Mouse (Mus musculus): ENCODE measurements around the gene Ice2. TPM values are rescaled to one million over a fixed set of nuclear protein-coding genes. Genes with fewer than 3 reads are reported as not detected.

The Ice2 gene
- polyA plus RNA-seq, 1 experiment from 2014 or later: 5.9 TPM

GRCm38 (mm10) chr9:69459876-69460275 is 62.2 kb downstream of the Ice2 start:
- peaks cover 14% of the 10 kb centered on the region for H3K4me1 ChIP-seq (ENCODE audit: control insufficient read depth, low read depth, low read length)
- no peak overlapping the region for H3K4me3 ChIP-seq (ENCODE audit: low read depth, low read length)
- H3K27me3 ChIP-seq (ENCODE audit: control insufficient read depth, insufficient read depth, low read depth, low read length): no peaks in the 10 kb centered on the region
- no peak overlapping the region for H3K4me2 ChIP-seq (ENCODE audit: low read depth, low read length)
- H3K9ac ChIP-seq (ENCODE audit: low read depth, low read length): no peak overlapping the region
- 68% methylated on average over 7 of the region's 7 CpGs for WGBS (ENCODE audit: insufficient replicate concordance)
- H3K27ac ChIP-seq (ENCODE audit: low read length): no peak overlapping the region
- no peak for ATAC-seq (ENCODE audit: low read depth)
- H3K36me3 ChIP-seq (ENCODE audit: control insufficient read depth, insufficient read depth): no peaks in the 10 kb centered on the region
- no peaks in the 10 kb centered on the region for H3K9me3 ChIP-seq (replicated peaks; ENCODE audit: control insufficient read depth, low read length)

- H3K9me3 ChIP-seq (replicated peaks; ENCODE audit: control insufficient read depth, low read length): no peaks in the 10 kb centered on the region
- no peak overlapping the region for H3K4me2 ChIP-seq (ENCODE audit: low read depth, low read length)
- H3K36me3 ChIP-seq (ENCODE audit: control insufficient read depth, insufficient read depth): peaks cover 4% of the 10 kb centered on the region
- 38% methylated on average over 2 of the region's 2 CpGs for WGBS (ENCODE audit: insufficient replicate concordance)
- no peaks in the 10 kb centered on the region for H3K27me3 ChIP-seq (ENCODE audit: control insufficient read depth, insufficient read depth, low read depth, low read length)
- H3K4me3 ChIP-seq (ENCODE audit: low read depth, low read length): no peak overlapping the region
- no peak overlapping the region for H3K27ac ChIP-seq (ENCODE audit: low read length)
- no peak for ATAC-seq (ENCODE audit: low read depth)
- no peak overlapping the region for H3K9ac ChIP-seq (ENCODE audit: low read depth, low read length)
- H3K4me1 ChIP-seq (ENCODE audit: control insufficient read depth, low read depth, low read length): peaks cover 18% of the 10 kb centered on the region
Observed at GRCm38 (mm10) chr9:69463046-69463445, 65.3 kb downstream of the Ice2 start.

GRCm38 (mm10) chr9:69464109-69464756 is 66.5 kb downstream of the Ice2 start:
- H3K4me3 ChIP-seq (ENCODE audit: low read depth, low read length): no peak overlapping the region
- peaks cover 5% of the 10 kb centered on the region for H3K36me3 ChIP-seq (ENCODE audit: control insufficient read depth, insufficient read depth)
- no peaks in the 10 kb centered on the region for H3K27me3 ChIP-seq (ENCODE audit: control insufficient read depth, insufficient read depth, low read depth, low read length)
- peaks cover 12% of the 10 kb centered on the region for H3K4me1 ChIP-seq (ENCODE audit: control insufficient read depth, low read depth, low read length)
- 48% methylated on average over 6 of the region's 6 CpGs for WGBS (ENCODE audit: insufficient replicate concordance)
- ATAC-seq (ENCODE audit: low read depth): no peak
- no peak overlapping the region for H3K27ac ChIP-seq (ENCODE audit: low read length)
- H3K9me3 ChIP-seq (replicated peaks; ENCODE audit: control insufficient read depth, low read length): no peaks in the 10 kb centered on the region
- H3K9ac ChIP-seq (ENCODE audit: low read depth, low read length): no peak overlapping the region
- no peak overlapping the region for H3K4me2 ChIP-seq (ENCODE audit: low read depth, low read length)

- WGBS (ENCODE audit: insufficient replicate concordance): 54% methylated on average over 4 of the region's 4 CpGs
- H3K9me3 ChIP-seq (replicated peaks; ENCODE audit: control insufficient read depth, low read length): no peaks in the 10 kb centered on the region
- ATAC-seq (ENCODE audit: low read depth): peak; percentile 33; the same call in 1 of the 2 replicates
Observed at GRCm38 (mm10) chr9:69466098-69466497, 68.4 kb downstream of the Ice2 start.

GRCm38 (mm10) chr9:69467310-69467939 is 69.7 kb downstream of the Ice2 start:
- H3K36me3 ChIP-seq (ENCODE audit: control insufficient read depth, insufficient read depth): peaks cover 5% of the 10 kb centered on the region
- no peak overlapping the region for H3K27ac ChIP-seq (ENCODE audit: low read length)
- H3K9me3 ChIP-seq (replicated peaks; ENCODE audit: control insufficient read depth, low read length): no peaks in the 10 kb centered on the region
- H3K27me3 ChIP-seq (ENCODE audit: control insufficient read depth, insufficient read depth, low read depth, low read length): no peaks in the 10 kb centered on the region
- H3K9ac ChIP-seq (ENCODE audit: low read depth, low read length): no peak overlapping the region
- H3K4me2 ChIP-seq (ENCODE audit: low read depth, low read length): no peak overlapping the region
- ATAC-seq (ENCODE audit: low read depth): no peak
- H3K4me3 ChIP-seq (ENCODE audit: low read depth, low read length): no peak overlapping the region
- 57% methylated on average over 10 of the region's 10 CpGs for WGBS (ENCODE audit: insufficient replicate concordance)
- H3K4me1 ChIP-seq (ENCODE audit: control insufficient read depth, low read depth, low read length): peaks cover 12% of the 10 kb centered on the region

More at GRCm38 (mm10) chr9:69466098-69466497, 68.4 kb downstream of the Ice2 start:
- Histone ChIP-seq H3K27me3 (ENCODE audit: control insufficient read depth, insufficient read depth, low read depth, low read length) (no peaks in the 10 kb centered on the region), H3K4me1 (ENCODE audit: control insufficient read depth, low read depth, low read length) (peaks cover 12% of the 10 kb centered on the region), H3K9ac (ENCODE audit: low read depth, low read length) (no peak overlapping the region), H3K4me3 (ENCODE audit: low read depth, low read length) (no peak overlapping the region), H3K36me3 (ENCODE audit: control insufficient read depth, insufficient read depth) (peaks cover 5% of the 10 kb centered on the region), H3K27ac (ENCODE audit: low read length) (no peak overlapping the region), H3K4me2 (ENCODE audit: low read depth, low read length) (no peak overlapping the region)

- H3K27me3 ChIP-seq (ENCODE audit: control insufficient read depth, insufficient read depth, low read depth, low read length): no peaks in the 10 kb centered on the region
- peak; percentile 52 for ATAC-seq (ENCODE audit: low read depth)
- no peak overlapping the region for H3K4me2 ChIP-seq (ENCODE audit: low read depth, low read length)
- no peak overlapping the region for H3K27ac ChIP-seq (ENCODE audit: low read length)
- H3K36me3 ChIP-seq (ENCODE audit: control insufficient read depth, insufficient read depth): peaks cover 5% of the 10 kb centered on the region
- peaks cover 12% of the 10 kb centered on the region for H3K4me1 ChIP-seq (ENCODE audit: control insufficient read depth, low read depth, low read length)
- no peaks in the 10 kb centered on the region for H3K9me3 ChIP-seq (replicated peaks; ENCODE audit: control insufficient read depth, low read length)
- 45% methylated on average over 9 of the region's 9 CpGs for WGBS (ENCODE audit: insufficient replicate concordance)
- no peak overlapping the region for H3K4me3 ChIP-seq (ENCODE audit: low read depth, low read length)
- H3K9ac ChIP-seq (ENCODE audit: low read depth, low read length): no peak overlapping the region
Observed at GRCm38 (mm10) chr9:69468991-69469390, 71.3 kb downstream of the Ice2 start.

GRCm38 (mm10) chr9:69470362-69470761 is 72.7 kb downstream of the Ice2 start:
- H3K27ac ChIP-seq (ENCODE audit: low read length): no peak overlapping the region
- H3K4me3 ChIP-seq (ENCODE audit: low read depth, low read length): no peak overlapping the region
- 56% methylated on average over 5 of the region's 5 CpGs for WGBS (ENCODE audit: insufficient replicate concordance)
- peaks cover 11% of the 10 kb centered on the region for H3K4me1 ChIP-seq (ENCODE audit: control insufficient read depth, low read depth, low read length)
- no peak overlapping the region for H3K4me2 ChIP-seq (ENCODE audit: low read depth, low read length)
- no peak for ATAC-seq (ENCODE audit: low read depth)
- no peak overlapping the region for H3K9ac ChIP-seq (ENCODE audit: low read depth, low read length)
- H3K36me3 ChIP-seq (ENCODE audit: control insufficient read depth, insufficient read depth): peaks cover 5% of the 10 kb centered on the region
- no peaks in the 10 kb centered on the region for H3K27me3 ChIP-seq (ENCODE audit: control insufficient read depth, insufficient read depth, low read depth, low read length)
- no peaks in the 10 kb centered on the region for H3K9me3 ChIP-seq (replicated peaks; ENCODE audit: control insufficient read depth, low read length)

GRCm38 (mm10) chr9:69470921-69471320 is 73.2 kb downstream of the Ice2 start:
- 24% methylated on average over 6 of the region's 6 CpGs for WGBS (ENCODE audit: insufficient replicate concordance)
- no peak overlapping the region for H3K9ac ChIP-seq (ENCODE audit: low read depth, low read length)
- no peak overlapping the region for H3K4me2 ChIP-seq (ENCODE audit: low read depth, low read length)
- H3K4me3 ChIP-seq (ENCODE audit: low read depth, low read length): no peak overlapping the region
- H3K9me3 ChIP-seq (replicated peaks; ENCODE audit: control insufficient read depth, low read length): no peaks in the 10 kb centered on the region
- H3K4me1 ChIP-seq (ENCODE audit: control insufficient read depth, low read depth, low read length): peaks cover 5% of the 10 kb centered on the region
- ATAC-seq (ENCODE audit: low read depth): no peak
- H3K27me3 ChIP-seq (ENCODE audit: control insufficient read depth, insufficient read depth, low read depth, low read length): no peaks in the 10 kb centered on the region
- no peak overlapping the region for H3K27ac ChIP-seq (ENCODE audit: low read length)
- H3K36me3 ChIP-seq (ENCODE audit: control insufficient read depth, insufficient read depth): peaks cover 5% of the 10 kb centered on the region

- Histone ChIP-seq H3K9me3 (replicated peaks; ENCODE audit: control insufficient read depth, low read length) (no peaks in the 10 kb centered on the region), H3K4me1 (ENCODE audit: control insufficient read depth, low read depth, low read length) (no peaks in the 10 kb centered on the region; the same call in 1 of the 2 replicates), H3K4me2 (ENCODE audit: low read depth, low read length) (no peak overlapping the region), H3K27me3 (ENCODE audit: control insufficient read depth, insufficient read depth, low read depth, low read length) (no peaks in the 10 kb centered on the region), H3K27ac (ENCODE audit: low read length) (no peak overlapping the region), H3K36me3 (ENCODE audit: control insufficient read depth, insufficient read depth) (peaks cover 4% of the 10 kb centered on the region), H3K4me3 (ENCODE audit: low read depth, low read length) (no peak overlapping the region), H3K9ac (ENCODE audit: low read depth, low read length) (no peak overlapping the region)
- WGBS (ENCODE audit: insufficient replicate concordance): 49% methylated on average over 6 of the region's 6 CpGs
- peak; percentile 65 for ATAC-seq (ENCODE audit: low read depth)
Observed at GRCm38 (mm10) chr9:69472724-69473123, 75.0 kb downstream of the Ice2 start.
